Mouse (Mus musculus) T-helper 1 cell (primary cell): Measurements from ENCODE around the gene Atg4b.
"Not testable (repeated sequence)": the region's sequence is repeated elsewhere in the genome, so short reads cannot be mapped to it uniquely, and the experiment has no call there.

Source experiments
- in situ Hi-C: fragments of 300-600 bp; cut with MboI, MseI; formaldehyde crosslinking; loops from one replicate; pipeline ENCODE4 v1.15.1; 2025; ENCODE audit warnings: high pct_unique_total_duplicates

Gene Atg4b

GRCm38 (mm10) chr1:93817823-93818532, 66.7 kb downstream of the Atg4b start:
- in situ Hi-C loops = no loop called here

- in situ Hi-C loops = no loop called here
Measured at GRCm38 (mm10) chr1:93818722-93819121, 67.4 kb downstream of the Atg4b start.

GRCm38 (mm10) chr1:93823796-93824495, 72.6 kb downstream of the Atg4b start:
- in situ Hi-C loops = no loop called here

- in situ Hi-C loops = no loop called here
Measured at GRCm38 (mm10) chr1:93824609-93825008, 73.3 kb downstream of the Atg4b start, which contains the start of gene D2hgdh. Gene D2hgdh, plus strand, starts transcription at chr1:93824909.

GRCm38 (mm10) chr1:93825105-93825674, 73.9 kb downstream of the Atg4b start:
- in situ Hi-C loops = no loop called here

GRCm38 (mm10) chr1:93825771-93826539, 74.7 kb downstream of the Atg4b start:
- in situ Hi-C loops = no loop called here

- in situ Hi-C loops = no loop called here
Measured at GRCm38 (mm10) chr1:93826540-93826835, 75.2 kb downstream of the Atg4b start.

- in situ Hi-C loops = not testable (repeated sequence)
Measured at GRCm38 (mm10) chr1:93832754-93833360, 81.6 kb downstream of the Atg4b start.

- in situ Hi-C loops = no loop called here
Measured at GRCm38 (mm10) chr1:93834671-93835150, 83.4 kb downstream of the Atg4b start.

GRCm38 (mm10) chr1:93835211-93835610, 83.9 kb downstream of the Atg4b start:
- in situ Hi-C loops = no loop called here

GRCm38 (mm10) chr1:93835876-93836531, 84.7 kb downstream of the Atg4b start:
- in situ Hi-C loops = no loop called here

GRCm38 (mm10) chr1:93836532-93836913, 85.2 kb downstream of the Atg4b start:
- in situ Hi-C loops = no loop called here

GRCm38 (mm10) chr1:93837335-93837734, 86.0 kb downstream of the Atg4b start:
- in situ Hi-C loops = no loop called here

- in situ Hi-C loops = not testable (repeated sequence)
Measured at GRCm38 (mm10) chr1:93838569-93838968, 87.3 kb downstream of the Atg4b start.
